Mouse (Mus musculus) mammary gland, adult 2 months (tissue): Measurements from ENCODE around the gene Ccl20. TPM values are rescaled to one million over a fixed set of nuclear protein-coding genes. Genes with fewer than 3 reads are reported as not detected.

Experiments
- polyA plus RNA-seq: library from polyadenylated mRNA; depleted of rRNA; stranded (reverse); fragments of >200 nt; gene quantifications from 2 replicates; pipeline ENCODE4 v1.2.3, GENCODE M21; 2012; ENCODE audit warnings: low replicate concordance; rRNA removed

Gene Ccl20
- 0.32 TPM in 1 of 2 replicates, not detected in the other for polyA plus RNA-seq

GRCm38 (mm10) chr1:83116447-83117137 is at the start of gene Ccl20:
Gene Ccl20, plus strand, starts transcription at chr1:83116766.

GRCm38 (mm10) chr1:83159603-83160002 is 43.0 kb downstream of the Ccl20 start, which contains the start of gene Daw1:
Gene Daw1, plus strand, starts transcription at chr1:83159752.

Other genes with a start within 250 kb of the Ccl20 start
- 0.60 and 1.1 TPM in 2 replicates for gene A030005L19Rik, start 203.4 kb upstream of the Ccl20 start, polyA plus RNA-seq
- not detected in 2 replicates for gene A030014E15Rik, start 191.8 kb upstream of the Ccl20 start, polyA plus RNA-seq
- gene Gm6217, start 185.4 kb upstream of the Ccl20 start, polyA plus RNA-seq = not detected in 2 replicates
- gene A030003K21Rik, start 173.4 kb upstream of the Ccl20 start, polyA plus RNA-seq = not detected in 2 replicates
- gene Gm7544, start 160.8 kb upstream of the Ccl20 start, polyA plus RNA-seq = not detected in 2 replicates
- gene Gm47955, start 156.5 kb upstream of the Ccl20 start, polyA plus RNA-seq = not detected in 2 replicates
- gene Gm47959, start 116.2 kb upstream of the Ccl20 start, polyA plus RNA-seq = not detected in 2 replicates
- gene Slc19a3, start 78.3 kb upstream of the Ccl20 start, polyA plus RNA-seq = 0.41 and 0.72 TPM in 2 replicates
- gene Krtap28-10, start 74.3 kb upstream of the Ccl20 start, polyA plus RNA-seq = not detected in 2 replicates
- gene Gm47969, start 71.8 kb upstream of the Ccl20 start, polyA plus RNA-seq = not detected in 2 replicates
- gene A030005K14Rik, start 57.4 kb upstream of the Ccl20 start, polyA plus RNA-seq = not detected in 2 replicates
- gene Krtap28-13, start 55.8 kb upstream of the Ccl20 start, polyA plus RNA-seq = not detected in 2 replicates
- not detected in 2 replicates for gene Daw1, start 43.0 kb downstream of the Ccl20 start, polyA plus RNA-seq